Mouse (Mus musculus) intestine, embryonic 16.5 days (tissue): ENCODE data around the gene Lmo7. TPM values are rescaled to one million over a fixed set of nuclear protein-coding genes. Genes with fewer than 3 reads are reported as not detected.

Source experiments
- ATAC-seq: fragments of 200-750 bp; cut with Nextera tagmentation; 2 replicates; pipeline ENCODE4 v1.8.0; 2017; ENCODE audit warnings: moderate TSS enrichment, moderate library complexity
- H3K27ac ChIP-seq: fragments of 300-500 bp; sonication (generic); 2 replicates; pipeline ENCODE4 v1.5.1; 2014; ENCODE audit warnings: mild to moderate bottlenecking, low read length
- H3K27me3 ChIP-seq: fragments of 300-500 bp; sonication (generic); replicated peaks from 2 replicates; pipeline ENCODE4 v1.6.1; 2014; ENCODE audit warnings: low read length, control low read depth, mixed read lengths; ENCODE audit not compliant: control insufficient read depth, insufficient read depth
- H3K36me3 ChIP-seq: fragments of 300-500 bp; sonication (generic); 2 replicates; pipeline ENCODE4 v1.6.1; 2014; ENCODE audit warnings: low read length, control low read depth; ENCODE audit not compliant: control insufficient read depth, insufficient read depth
- H3K4me1 ChIP-seq: fragments of 300-500 bp; sonication (generic); 2 replicates; pipeline ENCODE4 v1.6.1; 2014; ENCODE audit warnings: low read length, control low read depth, mixed read lengths; ENCODE audit not compliant: control insufficient read depth, insufficient read depth
- H3K4me2 ChIP-seq: fragments of 300-500 bp; sonication (generic); 2 replicates; pipeline ENCODE4 v1.6.1; 2014; ENCODE audit warnings: low read depth, low read length, control low read depth
- H3K4me3 ChIP-seq: fragments of 300-500 bp; sonication (generic); 2 replicates; pipeline ENCODE4 v1.5.1; 2014; ENCODE audit warnings: mild to moderate bottlenecking, low read length
- H3K9ac ChIP-seq: fragments of 300-500 bp; sonication (generic); 2 replicates; pipeline ENCODE4 v1.6.1; 2014; ENCODE audit warnings: low read depth, low read length
- H3K9me3 ChIP-seq: fragments of 300-500 bp; sonication (generic); 2 replicates; pipeline ENCODE4 v1.6.1; 2016; ENCODE audit warnings: low read length, control low read depth; ENCODE audit not compliant: control insufficient read depth
- WGBS: fragments of 180-500 bp; shearing (Covaris S2); extraction: QIAGEN DNeasy Blood & Tissue Kit; methylation state at CpG from one replicate; pipeline ENCODE4 v1.1.7; 2014; 5-methylcytosine and 5-hydroxymethylcytosine counted together
- polyA plus RNA-seq: library from polyadenylated mRNA; unstranded; fragments of >200 nt; fragmentation: Nextera tagmentation; extraction: Ambion mirVana; gene quantifications from 2 replicates; pipeline ENCODE4 v1.2.1, GENCODE M21; 2015

The Lmo7 gene
- polyA plus RNA-seq, 1 experiment from 2014 or later = 19.4 TPM

DNA sequence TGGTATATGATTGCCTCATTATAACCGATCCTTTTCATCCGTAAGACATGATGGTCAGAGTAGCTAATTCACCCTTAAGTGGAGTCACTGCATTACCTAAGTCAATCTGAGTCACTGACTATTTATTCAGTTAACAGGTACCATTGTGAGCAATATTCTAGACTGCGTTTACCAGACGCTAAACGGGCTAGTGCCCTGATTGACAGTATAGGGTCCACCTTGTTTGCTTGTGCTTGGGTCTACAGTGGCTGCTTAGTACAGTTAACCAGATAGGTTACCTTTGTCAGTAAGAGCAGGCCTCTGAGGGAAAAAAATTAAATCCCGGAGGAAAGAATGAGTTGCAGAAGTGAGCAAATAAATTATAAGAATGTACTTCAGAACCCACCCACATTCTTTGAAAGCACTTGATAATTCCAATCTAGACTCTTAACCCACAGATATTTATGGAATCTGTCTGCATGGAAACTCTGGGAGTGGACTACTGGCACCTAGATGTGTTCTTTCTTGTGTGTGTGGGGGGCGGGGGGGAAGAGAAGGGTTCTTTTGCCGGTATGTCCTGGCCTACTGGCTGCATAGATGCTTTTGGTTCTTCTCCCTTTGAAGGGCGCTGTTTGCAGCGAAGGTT lies 64.9 kb downstream of the Lmo7 start:
- no peaks in the 10 kb centered on the region for H3K36me3 ChIP-seq
- WGBS = 87% methylated on average over 10 of the region's 10 CpGs
- no peaks in the 10 kb centered on the region for H3K27me3 ChIP-seq
- H3K27ac ChIP-seq = no peak overlapping the region
- H3K4me1 ChIP-seq = no peaks in the 10 kb centered on the region
- no peak overlapping the region for H3K4me2 ChIP-seq
- H3K4me3 ChIP-seq = no peak overlapping the region
- H3K9me3 ChIP-seq = no peaks in the 10 kb centered on the region
- no peak for ATAC-seq
- no peak overlapping the region for H3K9ac ChIP-seq

DNA sequence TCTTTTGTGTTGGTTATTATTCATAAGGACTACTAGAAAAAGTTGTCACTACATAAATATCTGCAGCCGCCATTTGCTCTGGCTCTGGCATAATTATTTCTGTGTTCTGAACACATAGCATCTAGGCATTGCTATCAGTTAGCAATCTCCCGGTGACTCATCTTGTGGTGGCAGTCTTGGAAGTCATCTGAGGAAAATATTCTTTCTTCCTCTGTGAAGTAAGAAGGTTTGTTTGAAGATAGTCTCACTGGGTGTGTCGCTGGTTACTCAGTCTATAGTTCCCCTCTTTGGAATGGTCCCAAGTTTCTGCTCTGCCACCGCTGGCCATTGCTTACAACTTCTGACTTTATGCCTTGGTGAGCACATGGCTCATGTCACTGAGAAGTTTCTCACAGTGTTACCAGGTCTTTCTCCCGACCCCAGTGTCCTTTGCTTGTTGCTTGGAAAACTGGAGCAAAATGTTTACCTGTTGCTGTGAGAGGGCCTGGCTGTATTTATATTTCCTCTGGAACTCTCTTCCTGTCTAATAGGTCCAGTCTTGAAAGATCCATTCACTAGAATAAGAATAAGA lies 68.3 kb downstream of the Lmo7 start:
- H3K27ac ChIP-seq = no peak overlapping the region
- WGBS = 52% methylated on average over 5 of the region's 5 CpGs
- ATAC-seq = peak; percentile 79
- H3K4me2 ChIP-seq = no peak overlapping the region
- H3K9ac ChIP-seq = no peak overlapping the region
- no peak overlapping the region for H3K4me3 ChIP-seq
- no peaks in the 10 kb centered on the region for H3K4me1 ChIP-seq
- no peaks in the 10 kb centered on the region for H3K36me3 ChIP-seq
- H3K9me3 ChIP-seq = no peaks in the 10 kb centered on the region
- no peaks in the 10 kb centered on the region for H3K27me3 ChIP-seq

DNA sequence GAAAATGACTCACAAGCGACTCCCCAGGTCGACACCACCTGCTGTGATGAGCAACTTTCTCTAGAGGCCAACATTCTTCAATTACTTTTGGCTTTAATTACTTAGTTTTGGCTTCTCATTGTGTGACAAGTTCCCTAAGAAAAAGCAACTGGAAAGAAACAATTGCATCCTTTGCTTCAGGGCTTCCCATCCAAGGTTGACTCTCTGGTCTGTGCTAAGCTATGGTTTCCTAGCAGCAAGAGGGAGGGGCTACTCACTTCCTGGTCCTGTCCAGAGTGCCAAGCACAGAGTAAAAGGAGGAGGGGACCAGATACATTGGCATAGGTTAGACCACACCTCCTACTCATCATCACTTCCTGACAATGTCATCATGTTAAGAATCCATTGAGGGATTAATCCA lies 69.0 kb downstream of the Lmo7 start:
- Histone ChIP-seq H3K9me3 (no peaks in the 10 kb centered on the region), H3K4me1 (no peaks in the 10 kb centered on the region), H3K9ac (no peak overlapping the region), H3K27me3 (no peaks in the 10 kb centered on the region), H3K4me2 (no peak overlapping the region), H3K27ac (no peak overlapping the region), H3K4me3 (no peak overlapping the region), H3K36me3 (no peaks in the 10 kb centered on the region)
- ATAC-seq = no peak
- 84% methylated on average over 2 of the region's 2 CpGs for WGBS

DNA sequence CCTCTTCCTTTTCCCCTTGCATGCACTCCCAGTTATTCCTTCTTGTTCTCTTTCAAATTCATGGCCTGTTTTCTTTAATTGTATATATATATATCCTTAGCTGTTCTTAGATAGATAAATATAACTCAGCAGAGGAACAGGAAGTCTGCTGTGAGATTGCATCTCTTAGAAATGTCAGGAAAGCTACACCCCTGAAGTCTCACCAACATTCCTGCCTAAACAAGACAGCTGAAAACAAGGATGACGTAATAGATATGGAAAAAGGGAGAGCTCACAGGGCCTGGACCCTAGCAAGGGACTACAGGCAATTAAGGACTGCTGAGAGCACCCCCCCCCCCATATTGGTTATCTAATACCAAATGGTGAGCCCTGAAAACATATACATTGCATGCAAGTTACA lies 71.9 kb downstream of the Lmo7 start:
- Histone ChIP-seq H3K27me3 (no peaks in the 10 kb centered on the region), H3K4me2 (no peak overlapping the region), H3K36me3 (no peaks in the 10 kb centered on the region), H3K4me1 (peaks cover 21% of the 10 kb centered on the region), H3K27ac (no peak overlapping the region), H3K9ac (no peak overlapping the region), H3K4me3 (no peak overlapping the region), H3K9me3 (no peaks in the 10 kb centered on the region)
- no peak for ATAC-seq
- whole genome bisulfite sequencing = 52% methylated on average over 1 of the region's 1 CpGs

DNA sequence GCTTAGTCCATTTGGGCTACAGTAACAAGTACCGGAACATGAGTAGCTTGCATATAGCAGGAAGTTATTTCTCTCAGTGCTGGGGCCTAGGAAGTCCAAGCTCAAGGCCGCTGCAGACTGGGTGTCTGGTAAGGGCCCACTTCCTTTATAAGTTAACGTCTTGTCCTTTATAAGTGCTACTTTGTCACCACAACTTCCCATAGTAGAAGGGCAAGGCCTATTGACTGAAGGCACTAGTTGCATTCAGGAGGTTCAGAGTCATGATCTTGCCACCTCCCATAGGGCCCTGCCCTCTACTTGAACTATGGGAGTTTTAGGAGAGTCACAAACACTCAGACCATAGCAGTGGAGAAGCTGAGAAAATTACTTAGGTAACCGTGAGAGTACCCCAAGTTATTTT lies 74.4 kb downstream of the Lmo7 start:
- no peaks in the 10 kb centered on the region for H3K9me3 ChIP-seq
- no peak overlapping the region for H3K9ac ChIP-seq
- WGBS = 66% methylated on average over 4 of the region's 4 CpGs
- H3K27me3 ChIP-seq = no peaks in the 10 kb centered on the region
- no peak overlapping the region for H3K4me3 ChIP-seq
- peaks cover 21% of the 10 kb centered on the region for H3K4me1 ChIP-seq
- no peak overlapping the region for H3K4me2 ChIP-seq
- no peak for ATAC-seq
- no peaks in the 10 kb centered on the region for H3K36me3 ChIP-seq
- peak overlapping the region; percentile 46 for H3K27ac ChIP-seq

DNA sequence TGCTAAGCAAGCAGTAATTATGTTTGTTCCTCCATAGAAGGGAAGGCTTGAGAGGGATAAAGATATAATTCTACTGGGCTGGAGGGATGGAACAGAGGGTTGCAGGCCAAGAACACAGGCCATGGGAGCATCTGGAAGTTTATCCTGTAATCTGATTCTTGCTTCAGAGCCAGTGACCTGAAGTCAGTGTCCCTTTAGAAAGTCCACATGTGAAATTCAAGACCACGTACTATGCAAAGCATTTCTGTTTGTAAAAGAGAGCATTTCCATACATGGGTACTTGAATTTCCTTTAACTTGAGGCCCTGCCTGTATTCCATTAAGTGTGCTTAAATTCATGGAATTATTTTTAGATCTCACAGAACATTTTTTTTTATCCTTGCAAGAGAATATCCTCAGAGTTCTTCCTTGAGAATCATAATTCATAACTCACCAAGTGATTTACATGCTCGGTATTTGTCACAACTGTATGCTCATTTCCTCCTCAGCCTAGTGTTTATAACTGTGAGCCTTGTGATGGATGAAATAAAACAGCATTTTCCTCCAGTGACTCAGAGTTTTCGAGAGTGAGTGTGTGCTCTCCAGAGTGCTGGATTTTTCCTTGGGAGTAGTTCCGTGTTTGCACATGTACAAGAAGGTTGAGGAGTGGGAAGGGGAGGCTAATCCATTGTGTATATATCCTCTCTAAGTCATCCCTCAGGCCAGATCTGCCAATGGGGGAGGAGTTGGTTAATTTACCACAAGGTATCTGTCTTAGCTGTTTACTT lies 75.0 kb downstream of the Lmo7 start:
- Histone ChIP-seq H3K27me3 (no peaks in the 10 kb centered on the region), H3K4me2 (no peak overlapping the region), H3K36me3 (no peaks in the 10 kb centered on the region), H3K4me1 (peaks cover 21% of the 10 kb centered on the region), H3K9ac (no peak overlapping the region), H3K9me3 (no peaks in the 10 kb centered on the region), H3K4me3 (no peak overlapping the region), H3K27ac (peak overlapping the region; percentile 46)
- peak; percentile 88 for ATAC-seq
- WGBS = 24% methylated on average over 4 of the region's 4 CpGs

DNA sequence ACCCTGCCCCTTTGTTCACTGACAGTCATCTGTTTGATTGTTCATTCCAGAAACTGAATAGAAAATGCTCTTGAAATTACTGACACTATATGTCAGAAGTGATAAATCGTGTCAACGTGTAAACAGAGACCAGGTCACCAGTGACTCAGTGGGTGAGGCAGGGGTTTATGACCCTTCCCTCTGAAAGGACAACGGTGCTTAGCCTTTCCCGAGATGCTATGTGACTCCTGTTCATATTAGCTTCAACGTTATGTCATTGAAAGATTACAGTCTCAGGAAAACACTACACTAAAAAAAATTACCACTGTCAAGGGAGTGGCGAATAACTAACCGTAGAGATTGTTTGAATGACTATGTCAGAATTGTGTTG lies 75.6 kb downstream of the Lmo7 start:
- H3K27ac ChIP-seq = 0 out of 2 replicates have a peak overlapping the region, but pooled peaks have one; percentile 19
- H3K27me3 ChIP-seq = no peaks in the 10 kb centered on the region
- no peak overlapping the region for H3K4me2 ChIP-seq
- WGBS = 34% methylated on average over 7 of the region's 7 CpGs
- H3K4me1 ChIP-seq = peaks cover 21% of the 10 kb centered on the region
- no peaks in the 10 kb centered on the region for H3K9me3 ChIP-seq
- H3K36me3 ChIP-seq = no peaks in the 10 kb centered on the region
- no peak overlapping the region for H3K9ac ChIP-seq
- peak; percentile 78 for ATAC-seq
- H3K4me3 ChIP-seq = no peak overlapping the region

DNA sequence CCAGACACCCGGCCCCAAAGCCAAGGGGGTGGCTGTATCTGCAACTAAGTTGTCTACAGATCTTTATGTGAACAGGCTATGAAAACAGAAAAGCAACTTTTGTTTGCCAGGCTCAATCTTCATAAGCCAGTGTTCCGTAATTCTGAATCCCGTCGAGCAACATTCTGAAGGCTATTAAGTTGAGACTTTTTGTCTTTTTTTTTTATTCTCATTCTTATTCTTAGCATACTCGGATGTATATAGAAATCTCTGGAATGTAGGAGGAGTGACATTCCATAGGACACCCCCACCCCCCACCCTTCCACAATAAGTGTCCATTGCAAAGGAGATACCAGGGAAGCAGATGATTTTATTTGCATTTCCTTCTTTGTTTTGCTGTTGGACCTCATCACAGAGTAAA lies 76.3 kb downstream of the Lmo7 start:
- WGBS = 48% methylated on average over 5 of the region's 5 CpGs

DNA sequence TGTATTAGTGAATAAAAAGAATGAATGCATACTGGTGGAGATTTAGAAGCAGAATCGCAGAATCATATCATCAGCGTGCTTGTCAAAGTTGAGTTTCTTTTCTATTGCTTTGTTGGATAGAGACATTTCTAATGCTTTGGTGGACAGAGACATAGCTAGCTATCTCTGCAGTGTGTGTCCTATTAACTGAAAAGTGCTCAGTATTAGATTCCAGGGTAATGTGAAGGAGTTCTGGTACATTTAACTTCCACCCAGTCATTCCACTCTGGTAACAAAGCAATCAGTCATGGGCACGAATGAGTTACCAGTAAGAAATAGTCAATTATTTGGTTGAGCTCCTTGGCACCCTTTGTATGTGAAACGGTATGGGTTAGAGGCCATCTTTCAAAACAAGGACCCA lies 76.8 kb downstream of the Lmo7 start:
- ATAC-seq = no peak

More for the DNA sequence above, 76.3 kb downstream of the Lmo7 start:
- no peak overlapping the region for H3K9ac ChIP-seq
- no peak for ATAC-seq
- no peak overlapping the region for H3K4me2 ChIP-seq
- H3K4me1 ChIP-seq = peaks cover 21% of the 10 kb centered on the region
- H3K27ac ChIP-seq = peak overlapping the region; percentile 19; the same call in 1 of the 2 replicates
- no peaks in the 10 kb centered on the region for H3K36me3 ChIP-seq
- no peaks in the 10 kb centered on the region for H3K27me3 ChIP-seq
- H3K4me3 ChIP-seq = no peak overlapping the region
- no peaks in the 10 kb centered on the region for H3K9me3 ChIP-seq

More for the DNA sequence above, 76.8 kb downstream of the Lmo7 start:
- no peaks in the 10 kb centered on the region for H3K27me3 ChIP-seq
- H3K4me2 ChIP-seq = no peak overlapping the region
- no peaks in the 10 kb centered on the region for H3K9me3 ChIP-seq
- no peaks in the 10 kb centered on the region for H3K36me3 ChIP-seq
- H3K4me3 ChIP-seq = no peak overlapping the region
- peaks cover 21% of the 10 kb centered on the region for H3K4me1 ChIP-seq
- whole genome bisulfite sequencing = 76% methylated on average over 4 of the region's 4 CpGs
- no peak overlapping the region for H3K27ac ChIP-seq
- no peak overlapping the region for H3K9ac ChIP-seq
